Mouse (Mus musculus) forebrain, embryonic 11.5 days (tissue): ENCODE measurements around the gene Tiam1. TPM values are rescaled to one million over a fixed set of nuclear protein-coding genes. Genes with fewer than 3 reads are reported as not detected.

Source experiments
- ATAC-seq: fragments of 200-750 bp; cut with Nextera tagmentation; replicated peaks from 2 replicates; pipeline ENCODE4 v1.8.0; 2017; ENCODE audit warnings: moderate TSS enrichment; ENCODE audit not compliant: low FRiP score
- DNase-seq: peaks from one replicate; pipeline ENCODE4 v3.0.0-alpha.2; 2017; ENCODE audit warnings: low spot score
- H3K27ac ChIP-seq: fragments of 300-500 bp; sonication (generic); 2 replicates; pipeline ENCODE4 v1.5.1; 2014; ENCODE audit warnings: low read depth, low read length
- H3K27me3 ChIP-seq: fragments of 300-500 bp; sonication (generic); 2 replicates; pipeline ENCODE4 v1.6.1; 2014; ENCODE audit warnings: mild to moderate bottlenecking, low read length, mixed read lengths; ENCODE audit not compliant: control insufficient read depth, insufficient read depth
- H3K36me3 ChIP-seq: fragments of 300-500 bp; sonication (generic); 2 replicates; pipeline ENCODE4 v1.6.1; 2014; ENCODE audit warnings: mild to moderate bottlenecking, low read length, moderate library complexity, mixed read lengths; ENCODE audit not compliant: control insufficient read depth, insufficient read depth
- H3K4me1 ChIP-seq: fragments of 300-500 bp; sonication (generic); replicated peaks from 2 replicates; pipeline ENCODE4 v1.6.1; 2014; ENCODE audit warnings: low read length, mixed read lengths; ENCODE audit not compliant: control insufficient read depth, insufficient read depth
- H3K4me2 ChIP-seq: fragments of 300-500 bp; sonication (generic); 2 replicates; pipeline ENCODE4 v1.6.1; 2014; ENCODE audit warnings: low read depth, mild to moderate bottlenecking, low read length, moderate library complexity, mixed read lengths; ENCODE audit not compliant: severe bottlenecking
- H3K4me3 ChIP-seq: fragments of 300-500 bp; sonication (generic); 2 replicates; pipeline ENCODE4 v1.5.1; 2014; ENCODE audit warnings: low read depth, low read length
- H3K9ac ChIP-seq: fragments of 300-500 bp; sonication (generic); 2 replicates; pipeline ENCODE4 v1.6.1; 2014; ENCODE audit warnings: low read length
- H3K9me3 ChIP-seq: fragments of 300-500 bp; sonication (generic); 2 replicates; pipeline ENCODE4 v1.6.1; 2016; ENCODE audit warnings: low read length, mixed read lengths; ENCODE audit not compliant: control insufficient read depth
- WGBS: fragments of 180-500 bp; shearing (Covaris S2); extraction: QIAGEN DNeasy Blood & Tissue Kit; methylation state at CpG from one replicate; pipeline ENCODE4 v1.1.7; 2014; 5-methylcytosine and 5-hydroxymethylcytosine counted together
- polyA plus RNA-seq: library from polyadenylated mRNA; unstranded; fragments of >200 nt; fragmentation: Nextera tagmentation; extraction: Ambion mirVana; gene quantifications from 2 replicates; pipeline ENCODE4 v1.2.1, GENCODE M21; 2014

Gene Tiam1
- polyA plus RNA-seq, 1 experiment from 2014 or later: 30.4 TPM

- H3K36me3 ChIP-seq: no peaks in the 10 kb centered on the region
- no peak for DNase-seq
- H3K9me3 ChIP-seq: no peaks in the 10 kb centered on the region
- 83% methylated on average over 20 of the region's 20 CpGs for WGBS
- no peak overlapping the region for H3K9ac ChIP-seq
- no peak overlapping the region for H3K27ac ChIP-seq
- no peaks in the 10 kb centered on the region for H3K4me1 ChIP-seq
- ATAC-seq: no peak
- no peak overlapping the region for H3K4me2 ChIP-seq
- no peaks in the 10 kb centered on the region for H3K27me3 ChIP-seq
- no peak overlapping the region for H3K4me3 ChIP-seq
Observed at GRCm38 (mm10) chr16:89985702-89986481, 157.7 kb downstream of the Tiam1 start.

- Histone ChIP-seq H3K4me3 (no peak overlapping the region), H3K27me3 (no peaks in the 10 kb centered on the region), H3K4me2 (no peak overlapping the region), H3K36me3 (no peaks in the 10 kb centered on the region), H3K9ac (no peak overlapping the region), H3K27ac (no peak overlapping the region), H3K9me3 (no peaks in the 10 kb centered on the region), H3K4me1 (no peaks in the 10 kb centered on the region)
- DNase-seq (no peak), ATAC-seq (no peak)
- WGBS: 90% methylated on average over 11 of the region's 11 CpGs
Observed at GRCm38 (mm10) chr16:89980075-89980744, 163.4 kb downstream of the Tiam1 start.

- 92% methylated on average over 9 of the region's 9 CpGs for WGBS
- H3K9me3 ChIP-seq: no peaks in the 10 kb centered on the region
- no peak overlapping the region for H3K9ac ChIP-seq
- no peak overlapping the region for H3K4me3 ChIP-seq
- H3K4me1 ChIP-seq: no peaks in the 10 kb centered on the region
- H3K36me3 ChIP-seq: no peaks in the 10 kb centered on the region
- H3K27me3 ChIP-seq: no peaks in the 10 kb centered on the region
- no peak overlapping the region for H3K27ac ChIP-seq
- ATAC-seq (no peak), DNase-seq (no peak)
- H3K4me2 ChIP-seq: no peak overlapping the region
Observed at GRCm38 (mm10) chr16:89975441-89975840, 168.1 kb downstream of the Tiam1 start.

DNA sequence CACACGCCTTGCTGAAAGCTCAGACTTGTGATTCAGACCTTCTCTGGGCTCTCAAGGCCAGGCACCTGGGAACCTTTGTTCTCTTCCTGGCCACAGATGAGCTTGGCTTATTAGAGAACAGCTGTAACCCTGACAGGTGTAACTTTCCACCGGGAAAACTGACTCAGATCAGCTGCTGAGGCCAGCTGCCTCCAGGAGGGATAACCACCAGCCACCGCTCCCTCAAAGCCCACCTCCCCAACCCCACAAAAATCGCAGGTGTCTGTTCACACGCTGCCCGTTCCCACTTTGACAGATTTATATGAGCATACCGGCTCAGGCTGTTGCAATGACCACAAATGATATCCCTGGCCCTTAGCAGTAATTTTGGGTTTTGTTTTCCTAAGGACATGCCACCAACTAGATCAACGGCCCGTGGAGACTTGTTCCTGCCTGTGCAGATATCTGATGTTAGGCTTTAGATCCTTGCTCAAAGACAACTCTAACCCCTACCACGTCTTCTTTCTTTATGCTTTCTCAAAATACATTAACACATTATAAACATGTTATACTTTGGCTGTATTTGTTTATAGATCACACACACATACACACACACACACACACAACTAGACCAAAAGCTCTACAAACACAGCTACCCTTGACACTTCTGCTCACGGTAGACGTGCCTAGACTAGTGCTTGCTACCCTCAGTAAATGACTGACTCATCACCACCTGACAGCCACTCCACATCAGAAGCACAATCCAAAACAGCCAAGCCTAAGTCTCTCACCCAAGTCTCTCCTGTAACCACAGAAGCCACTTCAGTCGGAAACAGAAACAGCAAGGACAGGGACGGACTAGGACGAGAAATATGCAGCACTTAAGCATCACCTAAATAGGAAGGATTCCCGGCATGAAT is 169.5 kb downstream of the Tiam1 start:
- ATAC-seq: no peak
- no peak overlapping the region for H3K9ac ChIP-seq

GRCm38 (mm10) chr16:89972854-89973487 is 170.6 kb downstream of the Tiam1 start:
- 95% methylated on average over 15 of the region's 15 CpGs for WGBS
- no peak overlapping the region for H3K27ac ChIP-seq
- H3K4me2 ChIP-seq: no peak overlapping the region
- H3K4me1 ChIP-seq: no peaks in the 10 kb centered on the region
- no peak overlapping the region for H3K4me3 ChIP-seq
- H3K9ac ChIP-seq: no peak overlapping the region
- H3K36me3 ChIP-seq: no peaks in the 10 kb centered on the region
- no peak for DNase-seq
- ATAC-seq: no peak
- H3K27me3 ChIP-seq: no peaks in the 10 kb centered on the region
- no peaks in the 10 kb centered on the region for H3K9me3 ChIP-seq

More for the DNA sequence above, 169.5 kb downstream of the Tiam1 start:
- Histone ChIP-seq H3K4me2 (no peak overlapping the region), H3K27me3 (no peaks in the 10 kb centered on the region), H3K27ac (no peak overlapping the region), H3K4me3 (no peak overlapping the region), H3K36me3 (no peaks in the 10 kb centered on the region), H3K9me3 (no peaks in the 10 kb centered on the region), H3K4me1 (no peaks in the 10 kb centered on the region)
- 92% methylated on average over 16 of the region's 16 CpGs for WGBS
- no peak for DNase-seq

DNA sequence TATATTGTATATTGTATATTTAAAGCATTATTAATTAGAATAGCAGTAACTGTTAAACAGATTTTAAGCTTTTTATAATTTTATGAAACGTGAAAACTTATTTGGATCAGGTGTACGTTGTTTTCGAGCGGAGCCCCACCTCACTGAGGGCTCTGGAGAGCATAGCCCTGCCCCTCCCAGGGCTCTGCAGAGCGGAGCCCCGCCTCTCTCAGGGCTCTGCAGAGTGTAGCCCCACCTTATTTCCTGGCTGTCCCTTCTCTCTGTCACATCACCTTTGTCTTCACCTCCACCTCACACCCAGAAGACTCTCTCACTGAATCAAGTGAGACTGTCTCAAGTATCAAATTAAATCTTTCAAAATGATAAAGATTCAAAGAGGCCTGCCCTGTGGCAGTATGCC is 171.6 kb downstream of the Tiam1 start:
- 94% methylated on average over 6 of the region's 6 CpGs for WGBS
- Histone ChIP-seq H3K4me1 (no peaks in the 10 kb centered on the region), H3K36me3 (no peaks in the 10 kb centered on the region), H3K27me3 (no peaks in the 10 kb centered on the region), H3K9me3 (no peaks in the 10 kb centered on the region), H3K4me2 (no peak overlapping the region), H3K27ac (no peak overlapping the region), H3K4me3 (no peak overlapping the region), H3K9ac (no peak overlapping the region)
- no peak for ATAC-seq
- DNase-seq: no peak

DNA sequence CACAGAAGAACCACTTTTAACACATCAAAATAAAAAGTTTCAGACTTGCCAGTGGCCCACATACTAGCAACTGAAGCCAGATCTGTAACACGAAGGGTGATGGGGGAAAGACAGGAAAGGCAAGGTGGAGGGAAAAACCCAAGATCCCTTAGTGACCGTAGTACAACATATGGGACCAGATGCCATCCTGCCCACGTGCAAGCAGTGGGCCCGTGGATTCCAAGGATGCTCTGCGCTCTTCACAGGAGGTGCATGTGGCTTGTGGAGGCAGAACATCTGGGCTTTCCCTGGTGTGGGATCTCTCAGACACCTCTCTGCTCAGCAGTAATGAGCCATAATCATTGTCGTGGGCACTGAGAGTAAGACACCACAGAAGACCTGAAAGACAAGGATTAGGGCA is 175.5 kb downstream of the Tiam1 start:
- 85% methylated on average over 6 of the region's 6 CpGs for WGBS
- no peak overlapping the region for H3K27ac ChIP-seq
- no peak overlapping the region for H3K9ac ChIP-seq
- no peak overlapping the region for H3K4me3 ChIP-seq
- no peak overlapping the region for H3K4me2 ChIP-seq
- H3K9me3 ChIP-seq: no peaks in the 10 kb centered on the region
- ATAC-seq (no peak), DNase-seq (no peak)
- no peaks in the 10 kb centered on the region for H3K4me1 ChIP-seq
- no peaks in the 10 kb centered on the region for H3K27me3 ChIP-seq
- no peaks in the 10 kb centered on the region for H3K36me3 ChIP-seq

GRCm38 (mm10) chr16:89962876-89963275 is 180.7 kb downstream of the Tiam1 start:
- DNase-seq (no peak), ATAC-seq (no peak)
- Histone ChIP-seq H3K36me3 (no peaks in the 10 kb centered on the region), H3K27ac (no peak overlapping the region), H3K4me2 (no peak overlapping the region), H3K9me3 (no peaks in the 10 kb centered on the region), H3K4me1 (peaks cover 7% of the 10 kb centered on the region; the same call in 1 of the 2 replicates), H3K27me3 (no peaks in the 10 kb centered on the region), H3K9ac (no peak overlapping the region), H3K4me3 (no peak overlapping the region)
- WGBS: 94% methylated on average over 14 of the region's 14 CpGs
